Mouse (Mus musculus) layer of hippocampus, adult 18-20 months (tissue): ENCODE measurements around the gene Trim17. TPM values are rescaled to one million over a fixed set of nuclear protein-coding genes. Genes with fewer than 3 reads are reported as not detected.

Source experiments
- DNase-seq, 2 experiments: peaks; one replicate each; pipeline ENCODE4 v3.0.0; 2022; ENCODE audit warnings: low spot score in 2 of 2
- total RNA-seq, 2 experiments: library from RNA; stranded (reverse); gene quantifications; 2 replicates each; pipeline ENCODE4 v1.2.3; 2021

The Trim17 gene
- total RNA-seq, 2 experiments from 2014 or later: 4.7 to 5.7 TPM

- no peak for DNase-seq
Observed at GRCm38 (mm10) chr11:58968551-58968950, 14.1 kb downstream of the Trim17 start.

GRCm38 (mm10) chr11:58969027-58969426 is 14.5 kb downstream of the Trim17 start:
- no peak for DNase-seq

- DNase-seq: no peak
Observed at GRCm38 (mm10) chr11:58969659-58970058, 15.2 kb downstream of the Trim17 start.

- no peak for DNase-seq
Observed at GRCm38 (mm10) chr11:58970831-58971530, 16.5 kb downstream of the Trim17 start.

- no peak for DNase-seq
Observed at GRCm38 (mm10) chr11:58971796-58972195, 17.3 kb downstream of the Trim17 start.

- DNase-seq: no peak
Observed at GRCm38 (mm10) chr11:58974414-58974813, 19.9 kb downstream of the Trim17 start.

- DNase-seq: no peak
Observed at GRCm38 (mm10) chr11:58977150-58977549, 22.7 kb downstream of the Trim17 start.

GRCm38 (mm10) chr11:58977607-58978026 is 23.1 kb downstream of the Trim17 start:
- DNase-seq: no peak

GRCm38 (mm10) chr11:58978027-58978705 is 23.7 kb downstream of the Trim17 start, which contains the start of gene Trim11:
Trim11 (plus strand) TSS chr11:58978093.
- peak in 1 of 2 experiments; percentile 75 for DNase-seq

GRCm38 (mm10) chr11:58978706-58979030 is 24.2 kb downstream of the Trim17 start:
- no peak for DNase-seq

GRCm38 (mm10) chr11:58979183-58979582 is 24.7 kb downstream of the Trim17 start:
- DNase-seq: no peak

- DNase-seq: no peak
Observed at GRCm38 (mm10) chr11:58979661-58980060, 25.2 kb downstream of the Trim17 start.

- DNase-seq: no peak
Observed at GRCm38 (mm10) chr11:58980381-58980990, 26.0 kb downstream of the Trim17 start.

GRCm38 (mm10) chr11:58981541-58982447 is 27.3 kb downstream of the Trim17 start:
- DNase-seq: peak; percentile 79

- DNase-seq: no peak
Observed at GRCm38 (mm10) chr11:58982471-58983097, 28.1 kb downstream of the Trim17 start.

GRCm38 (mm10) chr11:58983691-58984341 is 29.3 kb downstream of the Trim17 start:
- DNase-seq: no peak

- DNase-seq: no peak
Observed at GRCm38 (mm10) chr11:58984657-58985056, 30.2 kb downstream of the Trim17 start.

GRCm38 (mm10) chr11:58985299-58985917 is 30.9 kb downstream of the Trim17 start:
- no peak for DNase-seq

- DNase-seq: no peak
Observed at GRCm38 (mm10) chr11:58989166-58989565, 34.7 kb downstream of the Trim17 start.

GRCm38 (mm10) chr11:58990141-58990540 is 35.7 kb downstream of the Trim17 start:
- no peak for DNase-seq
